Mouse (Mus musculus) layer of hippocampus, postnatal 36 days (tissue): ENCODE results near the gene Dner. TPM values are rescaled to one million over a fixed set of nuclear protein-coding genes. Genes with fewer than 3 reads are reported as not detected.

Source experiments
- DNase-seq, 2 experiments: peaks; one replicate each; pipeline ENCODE4 v3.0.0; 2022
- total RNA-seq, 2 experiments: library from RNA; stranded (reverse); gene quantifications; 2 replicates each; pipeline ENCODE4 v1.2.3; 2021

The Dner gene
- total RNA-seq, 2 experiments from 2014 or later = 113 to 118 TPM

DNA sequence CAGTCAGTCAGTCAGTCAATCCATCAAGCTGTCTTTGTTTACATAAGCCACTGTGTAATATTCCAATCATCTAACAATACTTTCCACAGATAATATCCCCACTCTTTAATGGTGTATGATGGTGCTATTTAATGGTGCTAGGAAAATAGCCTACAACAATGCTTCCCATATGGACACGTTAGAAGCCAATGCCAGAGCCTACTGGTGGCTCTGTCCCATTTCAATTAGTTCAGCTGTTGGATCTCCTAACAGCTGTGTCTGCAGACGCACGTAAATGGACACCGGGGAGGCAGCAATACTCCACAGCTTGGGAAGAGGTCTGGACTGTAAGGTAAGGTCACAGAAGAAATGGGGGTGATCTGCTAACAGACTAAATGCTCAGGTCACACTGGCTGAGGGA lies 171.6 kb downstream of the Dner start:
- no peak for DNase-seq

DNA sequence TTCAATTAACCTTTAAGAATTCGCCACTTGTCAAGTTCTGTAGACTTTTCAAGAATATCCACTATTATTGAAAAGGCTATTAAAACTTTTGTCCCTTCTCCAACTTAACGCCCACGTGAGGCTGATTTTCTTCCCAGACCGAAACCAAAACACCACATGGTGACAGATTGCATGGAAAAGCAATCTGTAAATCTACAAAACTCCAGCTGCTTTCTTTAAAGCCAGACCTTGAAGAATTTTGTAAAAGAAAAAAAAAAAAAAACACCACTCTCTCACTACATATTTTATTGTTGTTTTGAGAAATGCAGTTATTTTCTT lies 173.1 kb downstream of the Dner start:
- peak; percentile 15 to 34 for DNase-seq

DNA sequence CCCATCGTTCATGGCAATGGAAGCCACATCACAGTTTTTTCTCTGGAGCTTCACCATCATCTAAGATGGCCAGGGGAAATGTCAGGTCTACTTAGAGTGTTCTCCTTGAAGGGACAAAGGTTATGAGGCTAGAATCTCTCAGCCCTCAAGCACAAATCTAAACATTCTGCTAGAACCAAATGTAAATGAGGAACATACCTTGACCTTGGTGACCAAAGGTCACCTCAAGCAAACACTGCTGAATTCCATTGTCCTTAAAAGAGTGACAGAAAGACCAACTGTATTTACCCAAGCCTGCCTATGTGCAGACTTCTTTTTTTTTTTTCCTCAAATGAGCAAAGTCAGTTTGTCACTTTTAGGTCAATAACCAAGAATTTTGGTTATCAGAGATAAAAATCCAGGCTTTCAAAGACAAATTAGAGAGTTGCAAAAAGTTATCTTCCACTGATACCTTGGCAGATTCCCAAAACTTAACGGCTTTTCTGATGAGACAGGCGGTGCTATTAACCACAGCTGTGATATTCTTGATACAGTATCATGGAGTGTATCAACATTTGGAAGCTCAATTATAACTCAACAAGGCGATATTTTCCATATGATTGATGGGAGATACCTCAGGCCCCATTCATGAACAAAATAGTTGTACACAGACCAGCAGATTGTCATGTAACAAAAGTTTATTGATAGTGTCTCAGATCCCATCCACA lies 173.6 kb downstream of the Dner start:
- no peak for DNase-seq

DNA sequence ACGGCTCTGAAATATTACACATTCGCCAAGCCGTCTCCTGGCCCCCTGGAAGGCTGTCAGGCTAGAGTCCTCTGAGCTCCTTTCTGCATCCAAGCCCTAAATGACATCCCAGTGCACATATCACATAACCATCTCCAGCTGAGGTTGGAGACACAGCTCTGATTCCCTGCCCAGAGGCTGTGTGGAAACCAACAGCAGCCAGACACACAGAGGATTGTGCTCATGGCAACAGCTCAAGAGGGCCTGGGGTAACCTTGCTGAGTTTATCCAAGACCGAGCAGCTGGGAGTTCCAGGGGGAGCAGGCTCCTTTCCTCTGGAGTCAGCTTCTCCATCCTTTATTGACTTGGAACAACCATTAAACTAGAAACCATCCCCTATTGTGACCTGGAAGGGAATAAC lies 177.7 kb downstream of the Dner start:
- DNase-seq = no peak

DNA sequence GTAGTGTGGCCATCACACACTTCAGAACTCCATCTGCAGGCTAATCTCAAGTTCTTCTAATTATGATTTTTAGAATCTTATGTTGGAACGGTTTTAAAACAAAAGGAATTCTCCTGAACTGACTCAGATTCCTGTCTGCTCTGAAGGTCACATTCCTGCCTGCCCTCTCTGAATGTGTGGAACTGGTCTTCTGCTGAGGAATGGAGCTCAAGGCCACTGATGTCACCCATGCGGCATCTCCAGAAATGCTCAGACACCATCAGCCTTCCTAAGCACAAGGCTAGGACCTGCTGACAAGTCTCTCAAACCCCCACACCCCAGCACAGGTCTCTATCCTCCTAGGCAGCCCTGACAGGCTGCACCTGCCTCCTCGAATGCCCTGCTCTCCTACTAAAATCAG lies 182.8 kb downstream of the Dner start:
- DNase-seq = no peak

DNA sequence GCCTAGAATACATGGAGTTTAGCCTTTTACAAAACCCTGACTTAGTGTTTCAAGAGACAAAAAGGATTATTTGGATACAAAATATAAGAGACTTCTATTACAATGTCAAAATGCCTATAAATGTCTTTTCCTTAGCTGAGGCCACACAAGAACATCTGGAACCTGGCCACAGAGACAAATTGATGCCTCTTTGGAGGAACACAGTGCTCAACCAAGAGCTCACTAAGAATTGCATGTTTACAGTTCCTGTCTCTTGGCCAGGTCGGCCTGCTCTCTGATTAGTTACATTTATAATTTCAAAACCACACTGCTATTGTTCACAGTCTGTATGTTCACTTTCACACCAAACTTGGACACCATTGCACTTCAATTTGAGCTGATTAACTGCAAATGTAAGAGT lies 187.5 kb downstream of the Dner start:
- no peak for DNase-seq

DNA sequence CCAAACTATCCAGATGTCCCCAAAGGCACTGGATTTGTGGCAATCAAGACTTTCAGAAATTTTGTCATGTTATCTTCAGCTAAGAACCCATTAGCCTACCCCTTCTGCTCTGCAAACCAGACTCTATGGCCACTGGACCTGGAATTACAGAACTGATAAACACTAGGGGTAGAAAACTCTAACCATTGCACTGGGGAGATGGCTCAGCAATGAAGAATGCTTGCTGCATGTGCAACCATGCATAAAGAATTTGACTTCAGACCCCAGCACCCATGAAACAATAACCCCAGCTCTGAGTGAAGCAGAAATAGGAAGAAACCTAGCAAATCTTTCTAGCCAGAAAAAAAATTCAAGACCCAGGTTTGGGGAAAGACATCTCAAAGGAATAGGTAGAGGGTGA lies 188.5 kb downstream of the Dner start:
- DNase-seq = no peak

DNA sequence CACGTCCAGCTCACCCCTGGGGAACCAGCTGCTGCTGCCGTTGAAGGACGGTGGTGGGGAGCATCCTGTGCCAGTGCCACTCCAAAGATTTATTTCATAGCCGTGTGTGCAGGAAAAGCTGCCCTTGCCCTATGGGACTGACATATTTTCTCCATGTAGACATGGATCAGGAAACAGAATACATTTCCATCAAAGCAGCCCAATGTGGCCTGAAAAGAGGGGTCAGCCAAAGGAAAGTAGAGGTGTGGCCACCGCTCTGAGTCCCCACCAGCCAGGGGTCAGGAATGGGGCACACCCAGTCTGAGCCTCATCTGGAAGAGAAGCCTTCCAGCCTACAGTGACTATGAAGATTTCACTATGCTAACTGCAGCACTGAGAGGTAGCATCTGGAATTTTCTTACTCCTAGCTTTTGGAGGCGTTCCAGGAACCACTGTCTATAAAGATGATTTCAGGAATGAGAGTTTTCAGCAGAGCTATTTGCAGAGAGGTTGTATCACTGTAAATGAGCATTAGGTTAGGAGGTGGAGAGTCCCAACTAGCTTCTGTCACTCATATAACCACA lies 189.0 kb downstream of the Dner start:
- DNase-seq = no peak

DNA sequence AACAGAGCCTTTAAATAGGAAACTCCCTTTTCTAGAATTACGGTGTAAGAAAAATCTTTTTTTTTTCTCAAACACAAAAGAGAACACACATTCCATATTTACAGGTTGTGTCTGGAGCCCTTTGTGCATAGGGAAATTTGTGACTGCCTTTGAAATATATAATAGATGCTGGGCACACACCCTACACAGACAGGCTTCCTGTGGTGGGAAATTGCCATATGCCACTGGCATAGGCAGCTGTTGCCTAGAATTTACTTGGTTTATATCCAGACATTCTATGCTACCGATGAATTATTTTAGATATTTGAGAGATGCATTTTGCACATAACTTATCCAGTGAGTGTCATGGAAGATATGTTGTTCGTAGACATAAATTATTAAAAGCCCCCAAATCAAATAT lies 195.3 kb downstream of the Dner start:
- no peak for DNase-seq

DNA sequence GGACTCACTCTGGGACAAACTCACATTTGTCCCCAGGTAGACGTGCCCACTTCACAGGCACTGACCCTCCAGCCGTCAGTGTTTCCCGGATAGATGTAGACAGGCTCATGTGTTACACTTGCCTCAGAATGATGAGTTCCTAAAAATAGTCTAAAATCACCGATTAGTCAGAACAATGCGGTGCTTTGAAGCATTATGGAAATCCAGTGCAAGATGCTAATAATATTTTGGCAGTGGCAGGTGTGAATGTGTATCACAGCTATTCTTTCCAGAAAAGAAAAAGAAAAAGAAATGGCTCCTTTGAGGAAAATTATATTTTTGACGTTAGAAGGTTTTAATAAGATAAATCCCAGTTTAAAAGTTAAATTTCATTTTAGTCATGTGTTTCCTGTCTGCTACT lies 204.3 kb downstream of the Dner start:
- no peak for DNase-seq

DNA sequence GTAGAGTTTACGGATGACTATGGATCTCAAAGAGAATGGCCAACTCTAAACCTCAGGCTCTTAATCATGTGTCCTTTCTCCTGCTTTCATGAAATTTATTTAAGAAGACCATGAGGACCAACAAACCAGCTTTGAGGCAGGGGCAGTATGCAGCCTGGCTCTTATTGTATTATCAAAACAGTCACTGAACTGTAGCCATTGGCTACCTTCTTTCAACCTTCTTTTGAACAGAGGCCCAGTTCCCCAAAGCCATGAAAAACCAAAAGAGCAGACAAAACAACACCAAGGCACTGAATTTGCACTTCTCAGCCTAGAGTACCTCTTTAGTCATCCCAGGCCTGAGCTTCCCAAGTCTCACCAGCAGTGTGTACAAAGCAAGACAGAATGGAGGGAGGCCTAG lies 207.5 kb downstream of the Dner start:
- DNase-seq = no peak

DNA sequence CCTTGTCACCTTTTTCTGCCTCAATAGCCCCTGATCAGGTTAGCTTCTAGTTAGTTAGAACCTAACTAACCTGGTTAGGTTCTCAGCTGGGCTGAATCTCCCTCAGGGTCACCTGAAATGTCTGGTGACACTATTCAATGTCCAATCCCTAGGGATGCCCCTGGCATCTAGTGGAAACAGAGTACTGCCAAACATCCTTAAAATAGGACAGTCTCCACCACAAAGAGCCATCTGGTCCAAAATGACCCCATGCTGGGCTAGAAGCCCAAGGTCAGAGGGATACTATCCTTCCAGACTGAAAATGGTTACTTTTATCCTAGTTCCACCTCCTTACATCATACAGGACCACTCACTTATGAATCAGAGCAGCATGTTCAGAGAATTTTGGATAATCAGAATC lies 211.0 kb downstream of the Dner start:
- DNase-seq = no peak

DNA sequence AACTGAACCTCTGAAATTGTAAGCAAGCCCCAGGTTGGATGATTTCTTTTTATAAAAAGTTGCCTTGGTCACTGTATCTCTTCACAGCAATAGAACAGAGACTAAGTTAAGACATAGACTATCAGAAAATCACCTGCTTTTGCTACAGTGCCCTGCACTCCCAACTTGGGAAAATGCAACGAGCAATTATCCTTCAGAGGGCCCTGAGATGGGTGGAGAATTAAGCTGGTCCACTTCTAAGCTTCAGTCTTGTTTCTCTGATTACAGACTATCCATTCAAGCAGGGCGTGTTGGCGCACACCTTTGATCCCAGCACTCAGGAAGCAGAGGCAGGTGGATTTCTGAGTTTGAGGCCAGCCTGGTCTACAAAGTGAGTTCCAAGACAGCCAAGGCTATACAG lies 211.4 kb downstream of the Dner start:
- DNase-seq = no peak

DNA sequence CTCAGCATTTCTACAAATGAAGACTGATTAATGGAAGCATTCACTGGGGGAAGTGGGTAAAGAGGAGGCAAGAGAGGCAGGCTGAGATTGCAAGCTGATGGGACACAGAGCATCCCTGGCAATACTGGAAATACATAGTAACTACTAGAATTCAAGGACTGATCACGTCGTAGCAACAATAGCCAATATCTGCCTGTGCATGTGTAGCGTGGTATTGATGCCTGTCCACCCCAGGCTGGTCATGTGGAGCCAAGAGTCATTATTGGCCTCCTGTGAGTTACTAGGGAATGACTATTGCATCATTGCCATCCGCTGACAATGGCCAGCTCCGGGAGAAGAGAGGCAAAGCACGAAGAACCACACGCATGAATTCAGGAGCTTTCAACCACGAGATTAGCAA lies 216.0 kb downstream of the Dner start:
- no peak for DNase-seq

DNA sequence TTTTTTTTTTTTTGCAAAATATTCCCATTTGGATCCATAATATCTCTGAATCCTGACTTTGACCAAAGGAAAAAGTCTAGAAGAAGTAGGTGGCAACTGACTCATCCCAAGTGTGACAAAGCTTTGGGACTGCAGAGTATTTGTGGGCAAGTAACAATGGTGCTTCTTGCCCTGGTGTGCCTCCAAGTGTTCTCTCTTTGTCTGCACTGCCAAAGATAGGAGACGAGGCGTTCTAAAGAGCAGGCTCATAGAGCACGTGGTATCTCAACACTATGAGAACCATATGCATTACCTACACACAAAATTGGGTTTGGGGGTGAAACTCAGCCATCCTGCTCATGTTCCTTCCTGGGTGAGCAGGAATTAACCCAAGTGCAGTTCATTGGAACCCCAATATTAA lies 221.7 kb downstream of the Dner start:
- DNase-seq = no peak

DNA sequence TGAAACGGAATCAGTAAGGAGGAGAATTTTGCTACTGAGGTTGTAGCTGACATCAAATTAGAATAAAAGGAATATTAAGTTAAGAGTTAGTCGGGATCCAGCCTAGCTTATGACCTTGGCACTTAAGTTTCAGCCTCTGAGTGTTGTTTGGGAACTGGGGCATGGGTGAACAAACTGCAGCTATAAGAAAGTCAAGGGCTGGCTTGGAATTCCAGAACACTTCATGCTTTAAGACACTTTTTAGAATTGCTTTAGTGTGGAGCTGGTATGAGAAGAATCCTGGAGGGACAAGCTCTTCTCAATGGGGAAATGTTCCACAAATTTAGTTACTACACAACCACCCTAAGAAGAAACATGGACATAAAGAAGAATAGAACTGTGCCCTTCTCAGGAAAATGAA lies 223.8 kb downstream of the Dner start:
- no peak for DNase-seq

DNA sequence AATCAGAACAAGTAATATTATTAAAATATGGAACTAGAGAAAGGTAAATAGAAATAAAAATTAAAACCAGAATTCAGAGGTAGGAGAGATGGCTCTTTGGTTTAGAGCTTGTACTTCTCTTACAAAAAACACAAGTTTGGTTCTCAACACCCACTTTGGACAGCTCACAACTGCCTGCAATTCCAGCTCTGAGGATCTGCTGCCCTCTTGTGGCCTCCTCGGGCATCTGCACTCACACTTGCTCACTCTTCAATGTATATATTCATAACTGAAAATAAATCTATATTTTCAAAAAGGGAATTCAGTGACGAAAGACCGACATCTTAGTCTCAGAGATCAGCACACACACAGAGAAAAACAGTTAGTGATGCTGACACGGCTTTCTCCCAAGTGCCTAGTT lies 225.7 kb downstream of the Dner start:
- DNase-seq = no peak

DNA sequence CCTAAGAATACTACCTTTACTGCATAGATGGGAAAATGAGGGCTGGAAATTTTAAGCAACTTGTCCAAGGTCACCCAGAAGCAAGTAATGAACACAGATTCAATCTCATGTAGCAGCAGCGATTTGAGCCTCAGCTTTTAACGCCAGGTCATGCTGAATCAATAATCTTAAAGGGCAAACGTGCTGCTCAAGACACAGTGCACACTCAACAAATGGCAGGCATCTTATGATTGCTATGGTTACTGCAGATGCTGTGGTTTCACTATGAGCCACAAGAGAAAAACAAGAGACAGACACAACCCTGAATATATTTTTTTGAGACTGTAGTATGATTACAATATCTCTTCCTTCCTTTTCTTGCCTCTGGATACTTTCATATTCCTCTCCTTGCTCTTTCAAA lies 228.4 kb downstream of the Dner start:
- DNase-seq = no peak

DNA sequence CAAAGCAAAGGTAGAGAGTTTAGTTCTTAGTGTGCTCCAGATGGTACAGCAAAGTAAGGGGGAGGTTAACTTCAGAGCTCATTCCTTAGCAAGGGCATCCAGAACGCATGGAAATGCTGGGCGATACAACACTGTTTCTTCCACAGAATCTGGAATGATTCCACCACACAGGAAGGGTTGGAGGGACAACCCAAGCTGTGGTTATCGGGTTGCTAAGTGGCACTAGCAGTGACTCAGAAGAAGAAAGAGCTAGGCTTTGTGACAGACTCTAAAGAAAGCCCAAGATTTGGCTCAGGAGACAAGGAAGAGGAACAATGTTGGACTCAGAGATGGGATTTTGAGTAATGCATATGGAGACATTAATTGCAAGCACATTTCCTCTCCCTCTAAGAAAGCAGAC lies 231.3 kb downstream of the Dner start:
- peak; percentile 6 to 14 for DNase-seq

DNA sequence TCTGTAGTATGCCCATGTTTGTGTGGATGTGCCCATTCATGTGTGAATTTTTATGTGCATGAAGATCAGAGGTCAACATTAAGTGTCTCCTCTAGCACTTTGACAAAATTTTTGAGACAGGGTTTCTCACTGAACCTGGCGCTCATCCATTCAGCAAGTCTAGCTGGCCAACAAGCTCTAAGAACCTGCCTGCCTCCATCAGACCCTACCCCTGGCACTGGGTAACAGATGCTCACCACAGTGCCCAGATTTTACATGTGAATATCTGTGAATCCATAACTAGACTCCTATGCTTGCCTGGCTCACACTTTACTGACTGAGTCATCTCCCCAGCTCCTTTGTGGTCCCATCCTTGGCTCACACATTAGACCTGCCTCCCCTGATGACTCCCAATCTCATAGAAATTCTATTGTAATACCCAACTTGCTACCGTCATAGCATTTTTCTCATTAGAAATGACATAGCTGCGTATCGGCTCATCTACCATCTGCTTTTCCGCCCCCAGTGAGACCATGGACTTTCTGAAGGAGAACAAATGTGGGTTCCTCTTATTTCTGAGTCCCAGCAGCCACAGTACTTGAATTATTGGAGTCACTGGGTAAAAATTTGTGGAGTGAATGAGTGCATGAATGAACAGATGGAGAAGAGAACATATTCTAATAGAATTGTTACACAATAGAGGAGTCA lies 231.9 kb downstream of the Dner start:
- DNase-seq = peak; percentile 22 to 32

DNA sequence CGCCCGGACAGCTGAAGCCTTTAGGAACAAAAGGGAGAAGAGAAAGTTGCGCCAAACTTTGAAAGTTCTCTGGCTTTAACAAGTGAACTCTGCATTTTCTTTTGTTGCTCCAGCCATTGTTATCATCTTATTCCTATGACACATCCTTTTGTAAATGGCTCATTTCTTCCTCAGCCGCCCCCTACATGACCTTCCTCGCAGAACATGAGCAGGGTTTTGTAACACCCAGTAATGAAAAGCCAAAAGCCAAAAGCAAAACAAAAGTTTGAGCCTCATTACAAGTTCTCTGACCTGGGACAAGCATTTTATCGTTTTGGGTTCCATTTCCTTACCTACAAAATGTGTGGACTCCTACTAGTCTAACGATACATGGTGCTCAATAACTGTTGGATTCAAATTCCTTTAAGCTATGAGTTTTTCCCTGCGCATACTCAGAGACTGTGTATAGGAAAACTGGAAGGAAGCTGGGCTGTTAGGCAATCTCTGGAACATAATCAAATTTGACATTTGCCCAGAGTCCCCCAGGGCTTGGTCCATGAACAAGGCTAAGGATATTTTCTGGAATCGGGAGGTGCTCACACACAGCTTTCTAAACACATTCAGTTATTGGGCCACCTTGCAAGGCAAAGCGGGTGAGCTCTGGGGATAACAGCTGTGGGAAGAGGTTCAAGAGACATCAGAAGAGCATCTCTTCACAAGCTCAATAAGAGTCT lies 246.3 kb downstream of the Dner start:
- DNase-seq = no peak

DNA sequence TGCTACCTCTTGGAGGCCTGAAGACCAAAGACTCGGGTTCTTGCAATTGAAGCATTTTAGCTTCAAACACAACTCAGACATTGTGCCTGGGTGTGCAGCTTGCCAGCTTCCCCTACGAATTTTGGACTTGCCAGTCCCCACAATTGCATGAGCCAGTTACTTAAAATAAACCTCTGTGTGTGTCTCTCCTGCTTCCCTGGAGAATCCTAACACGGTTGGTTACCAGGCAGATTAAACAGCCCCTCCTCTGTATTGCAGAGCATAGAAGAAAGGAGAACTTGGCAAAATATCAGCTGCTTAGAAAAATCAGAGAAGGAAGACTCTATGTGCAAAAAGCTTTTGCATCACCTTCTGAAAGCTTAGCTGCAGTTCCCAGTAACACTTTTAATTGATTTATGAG lies 252.4 kb downstream of the Dner start:
- DNase-seq = no peak

DNA sequence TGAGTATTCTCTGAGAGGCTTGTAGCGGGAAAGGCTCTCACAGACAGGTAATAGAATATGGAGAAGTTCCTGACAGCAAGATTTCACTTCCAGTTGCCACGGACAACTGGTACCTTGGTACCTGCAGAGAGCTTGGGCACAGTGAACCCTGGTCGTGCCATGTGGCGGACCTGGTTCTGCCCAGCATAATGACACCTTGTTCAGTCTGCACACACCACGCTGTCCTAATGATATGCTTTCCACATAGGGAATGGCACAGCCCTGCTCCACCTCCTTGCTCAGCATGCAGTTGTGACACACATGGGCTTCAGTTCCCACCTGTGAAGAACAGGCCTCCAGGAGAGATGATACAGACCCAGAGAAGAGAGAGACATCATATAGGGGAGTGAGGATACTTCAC lies 253.0 kb downstream of the Dner start:
- no peak for DNase-seq

DNA sequence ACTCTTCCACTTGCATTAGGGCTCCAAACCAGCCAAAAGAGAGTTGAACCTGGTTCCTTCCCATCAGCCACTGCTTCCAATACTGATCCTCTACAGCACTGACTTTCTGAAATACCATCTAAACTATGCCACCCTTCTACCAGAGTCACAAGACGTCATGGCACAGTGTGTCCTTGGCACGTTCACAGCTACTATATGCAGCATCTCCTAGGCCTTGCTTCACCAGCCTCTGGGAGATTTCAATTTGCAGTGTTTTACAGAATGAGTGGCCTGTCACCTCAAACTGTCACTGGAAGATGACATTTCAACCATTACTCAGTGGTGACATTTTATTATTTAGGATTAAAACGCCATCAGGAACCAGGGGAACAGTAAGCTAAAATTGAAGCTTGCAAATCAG lies 254.6 kb downstream of the Dner start:
- DNase-seq = no peak
